Mouse (Mus musculus) B cell, adult 67 days (primary cell): ENCODE data around the gene Olfr692. TPM values are rescaled to one million over a fixed set of nuclear protein-coding genes. Genes with fewer than 3 reads are reported as not detected.

Experiments
- total RNA-seq, 2 experiments: library from RNA; stranded (reverse); gene quantifications; 4 replicates each; pipeline ENCODE4 v1.2.4; 2023

Gene Olfr692
- total RNA-seq: not detected

GRCm38 (mm10) chr7:105367930-105368329 lies at the start of gene Olfr692:
TSS of gene Olfr692 (plus strand) at chr7:105368230.

DNA sequence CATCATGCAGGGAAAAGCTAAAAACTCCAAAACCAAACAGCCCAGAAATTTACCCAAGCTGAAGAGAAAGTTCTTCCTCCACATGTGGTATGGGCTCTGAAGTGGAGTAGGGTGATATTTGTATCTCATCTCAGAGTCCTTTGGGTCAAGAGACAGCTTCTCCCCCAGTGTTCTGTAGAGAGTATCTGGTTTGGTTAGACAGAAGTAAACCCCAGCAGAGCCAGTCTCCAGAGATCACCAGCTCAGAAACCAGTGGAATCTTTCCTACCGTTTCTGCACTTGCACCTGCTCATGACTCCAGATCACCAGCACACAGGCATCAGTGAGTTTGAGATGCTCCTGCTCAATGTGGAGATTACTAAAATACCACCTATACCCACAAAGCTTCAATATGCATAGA lies 34.0 kb upstream of the Olfr692 start, which contains the start of gene Olfr690:
Gene Olfr690 (minus strand): TSS at position 101 of the 400 bp plus-strand sequence.

GRCm38 (mm10) chr7:105342170-105342569 lies 25.9 kb upstream of the Olfr692 start, which contains the start of gene Olfr691:
TSS of gene Olfr691 (minus strand) at chr7:105342270.

DNA sequence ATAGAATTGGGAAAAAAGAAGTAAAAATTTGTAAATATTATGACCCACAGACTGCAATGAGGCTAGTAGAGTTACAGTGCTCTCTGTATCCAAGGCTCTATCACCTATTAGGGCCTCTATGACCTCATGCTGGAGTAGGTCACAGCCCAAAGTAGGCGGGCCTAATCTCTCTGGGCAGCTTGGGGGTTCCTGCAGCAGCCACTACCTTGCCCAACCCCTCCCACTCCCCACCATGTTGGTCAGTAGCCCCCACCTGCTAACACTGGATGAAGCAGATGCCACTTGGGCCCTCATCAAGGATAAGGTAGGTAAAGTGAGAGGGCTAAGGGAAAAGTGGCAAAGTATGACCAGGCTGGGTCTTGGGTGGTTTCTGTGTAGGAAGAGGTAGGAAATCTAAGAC lies 6.8 kb downstream of the Olfr692 start, which contains the start of gene Gm5901:
Gene Gm5901 (plus strand): TSS at position 173 of the 400 bp plus-strand sequence.

GRCm38 (mm10) chr7:105399935-105400624 lies 32.0 kb downstream of the Olfr692 start, which contains the start of gene Fam160a2:
TSS of gene Fam160a2 (minus strand) at chr7:105400054.

DNA sequence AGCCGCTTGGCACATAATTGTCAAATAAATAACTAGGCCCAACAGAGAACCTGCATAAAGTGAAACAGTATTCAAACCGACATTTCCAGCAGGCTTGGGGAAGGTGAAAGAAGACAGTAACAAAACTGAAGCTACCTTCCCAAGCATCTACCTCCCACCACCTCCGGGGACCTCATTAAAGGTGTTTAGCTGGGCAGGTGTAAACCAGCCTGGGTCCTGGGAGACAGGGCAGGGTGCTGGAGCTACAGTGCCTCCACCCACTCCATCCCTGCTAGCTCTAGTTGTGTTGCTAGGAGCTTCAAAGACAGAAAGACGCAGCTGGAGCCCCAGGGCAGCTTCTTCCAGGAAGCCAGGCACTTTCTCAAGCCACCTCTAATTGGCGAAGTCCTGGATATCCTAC lies 36.2 kb downstream of the Olfr692 start, which contains the start of gene Cnga4:
Gene Cnga4 (plus strand): TSS at position 301 of the 400 bp plus-strand sequence.

Other genes starting within 250 kb of the Olfr692 start
- not detected for gene Olfr683, start 221.2 kb upstream of the Olfr692 start, total RNA-seq
- not detected for gene Olfr684, start 204.6 kb upstream of the Olfr692 start, total RNA-seq
- not detected for gene Olfr685, start 182.2 kb upstream of the Olfr692 start, total RNA-seq
- not detected for gene Olfr686, start 160.7 kb upstream of the Olfr692 start, total RNA-seq
- not detected for gene Olfr688, start 80.1 kb upstream of the Olfr692 start, total RNA-seq
- gene Olfr689, start 57.1 kb upstream of the Olfr692 start, total RNA-seq: not detected
- gene Olfr690, start 34.1 kb upstream of the Olfr692 start, total RNA-seq: not detected
- gene Olfr691, start 26.0 kb upstream of the Olfr692 start, total RNA-seq: not detected
- not detected for gene Gm5901, start 6.8 kb downstream of the Olfr692 start, total RNA-seq
- gene Fam160a2, start 31.8 kb downstream of the Olfr692 start, total RNA-seq: 10 to 100 TPM; 47.0 to 56.8 TPM
- not detected for gene Cnga4, start 36.3 kb downstream of the Olfr692 start, total RNA-seq
- not detected for gene Cckbr, start 57.5 kb downstream of the Olfr692 start, total RNA-seq
- not detected for gene Cavin3, start 114.1 kb downstream of the Olfr692 start, total RNA-seq
- gene Smpd1, start 186.1 kb downstream of the Olfr692 start, total RNA-seq: 10 to 100 TPM; 25.2 to 27.6 TPM
- 1 to 10 TPM; 3.8 to 4.2 TPM for gene Apbb1, start 213.4 kb downstream of the Olfr692 start, total RNA-seq
- not detected for gene Hpx, start 231.9 kb downstream of the Olfr692 start, total RNA-seq